Mouse (Mus musculus): ENCODE measurements around the gene Csnk2a1. TPM values are rescaled to one million over a fixed set of nuclear protein-coding genes. Genes with fewer than 3 reads are reported as not detected.

Csnk2a1 gene
- polyA plus RNA-seq, 1 experiment from 2014 or later: 112 TPM

Other genes with a start within 250 kb of the Csnk2a1 start
- 22.8 and 24.8 TPM in 2 replicates for gene Fam110a, start 246.6 kb upstream of the Csnk2a1 start, polyA plus RNA-seq (2014; fragmentation: Nextera tagmentation; extraction: Ambion mirVana)
- gene Slc52a3, start 230.3 kb upstream of the Csnk2a1 start, polyA plus RNA-seq (2014; fragmentation: Nextera tagmentation; extraction: Ambion mirVana): 1.8 and 2.0 TPM in 2 replicates
- 0.07 and 0.08 TPM in 2 replicates for gene Scrt2, start 145.3 kb upstream of the Csnk2a1 start, polyA plus RNA-seq (2014; fragmentation: Nextera tagmentation; extraction: Ambion mirVana)
- gene Srxn1, start 121.3 kb upstream of the Csnk2a1 start, polyA plus RNA-seq (2014; fragmentation: Nextera tagmentation; extraction: Ambion mirVana): 12.0 and 12.4 TPM in 2 replicates
- 14.4 and 15.9 TPM in 2 replicates for gene Tcf15, start 83.3 kb upstream of the Csnk2a1 start, polyA plus RNA-seq (2014; fragmentation: Nextera tagmentation; extraction: Ambion mirVana)
- gene Tbc1d20, start 67.0 kb downstream of the Csnk2a1 start, polyA plus RNA-seq (2014; fragmentation: Nextera tagmentation; extraction: Ambion mirVana): 31.7 and 36.4 TPM in 2 replicates
- gene Rbck1, start 105.8 kb downstream of the Csnk2a1 start, polyA plus RNA-seq (2014; fragmentation: Nextera tagmentation; extraction: Ambion mirVana): 89.8 and 93.8 TPM in 2 replicates
- 1.8 and 2.8 TPM in 2 replicates for gene Trib3, start 117.2 kb downstream of the Csnk2a1 start, polyA plus RNA-seq (2014; fragmentation: Nextera tagmentation; extraction: Ambion mirVana)
- gene Nrsn2, start 149.8 kb downstream of the Csnk2a1 start, polyA plus RNA-seq (2014; fragmentation: Nextera tagmentation; extraction: Ambion mirVana): 3.9 and 4.5 TPM in 2 replicates
- 12.1 and 13.2 TPM in 2 replicates for gene Sox12, start 171.2 kb downstream of the Csnk2a1 start, polyA plus RNA-seq (2014; fragmentation: Nextera tagmentation; extraction: Ambion mirVana)
- 38.2 and 39.1 TPM in 2 replicates for gene Zcchc3, start 188.2 kb downstream of the Csnk2a1 start, polyA plus RNA-seq (2014; fragmentation: Nextera tagmentation; extraction: Ambion mirVana)
- 0.51 and 0.86 TPM in 2 replicates for gene 6820408C15Rik, start 188.7 kb downstream of the Csnk2a1 start, polyA plus RNA-seq (2014; fragmentation: Nextera tagmentation; extraction: Ambion mirVana)
- gene Defb23, start 237.8 kb downstream of the Csnk2a1 start, polyA plus RNA-seq (2014; fragmentation: Nextera tagmentation; extraction: Ambion mirVana): not detected in 2 replicates